10 mouse cellular contexts compared by ENCODE assay signal in genomic region chr15:100199790-100200189, GRCm38 (mm10). TPM values are rescaled to one million over a fixed set of nuclear protein-coding genes. Genes with fewer than 3 reads are reported as not detected.
DNase-seq lines count a peak whose midpoint lies in the region; ATAC-seq lines count a peak whose summit lies in the region.
"Had no signal": no experiment of that assay in that cellular context is flagged by ENCODE, and none has a peak within 500 bp of the region (broad histone marks: within the 10 kb centered on the region; RNA-seq: fewer than 3 reads in every experiment).

No protein-coding gene starts in this region.

- no peaks in the 10 kb centered on the region for H3K27me3 ChIP-seq in neural tube, embryonic 15.5 days (replicated peaks)
- H3K27me3 ChIP-seq in hindbrain, embryonic 16.5 days (replicated peaks; ENCODE audit: control insufficient read depth, insufficient read depth, low read length), result no peaks in the 10 kb centered on the region
- H3K27me3 ChIP-seq: midbrain, embryonic 13.5 days had no signal

- no peaks in the 10 kb centered on the region for H3K4me1 ChIP-seq in neural tube, embryonic 15.5 days
- H3K4me1 ChIP-seq in hindbrain, embryonic 16.5 days (ENCODE audit: control insufficient read depth, insufficient read depth, low read depth, low read length), result no peaks in the 10 kb centered on the region
- H3K4me1 ChIP-seq: midbrain, embryonic 13.5 days had no signal

- intact Hi-C loops in gastrocnemius, postnatal 14 days (cut with DNase I; ENCODE audit: low total_unique reads), result no loop called here

- peaks cover 83% of the 10 kb centered on the region for H3K36me3 ChIP-seq in neural tube, embryonic 15.5 days
- peaks cover 25% of the 10 kb centered on the region for H3K36me3 ChIP-seq in hindbrain, embryonic 16.5 days (ENCODE audit: control insufficient read depth, insufficient read depth, low read length)

- WGBS in neural tube, embryonic 15.5 days, result 82% methylated on average over 3 of the region's 3 CpGs
- WGBS in hindbrain, embryonic 16.5 days, result 79% methylated on average over 3 of the region's 3 CpGs

- no peaks in the 10 kb centered on the region for H3K9me3 ChIP-seq in neural tube, embryonic 15.5 days (replicated peaks)
- no peaks in the 10 kb centered on the region for H3K9me3 ChIP-seq in hindbrain, embryonic 16.5 days (ENCODE audit: control insufficient read depth, low read length)
- H3K9me3 ChIP-seq: midbrain, embryonic 13.5 days had no signal

- H3K4me3 ChIP-seq in neural tube, embryonic 15.5 days (replicated peaks), result no peak overlapping the region
- no peak overlapping the region for H3K4me3 ChIP-seq in hindbrain, embryonic 16.5 days (ENCODE audit: low read length)
- H3K4me3 ChIP-seq: midbrain, embryonic 13.5 days had no signal

- H3K27ac ChIP-seq in neural tube, embryonic 15.5 days (replicated peaks), result no peak overlapping the region
- H3K27ac ChIP-seq in hindbrain, embryonic 16.5 days (ENCODE audit: low read depth, low read length), result no peak overlapping the region
- H3K27ac ChIP-seq: midbrain, embryonic 13.5 days had no signal

- no peak for ATAC-seq in neural tube, embryonic 15.5 days (ENCODE audit: low FRiP score)
- ATAC-seq in megakaryocyte, adult 5-6 weeks (ENCODE audit: poor library complexity, severe bottlenecking), result no peak
- no peak for ATAC-seq in hindbrain, embryonic 16.5 days
- ATAC-seq: intestine, postnatal 0 days; midbrain, embryonic 13.5 days had no signal

- DNase-seq in 3T3-L1 (ENCODE audit: low read depth, low spot score), result peak; percentile 76
- peak; percentile 97 for DNase-seq in brain, adult 2 months (ENCODE audit: low read depth, low spot score)
- peak; percentile 45 for DNase-seq in gastrocnemius, postnatal 14 days
- DNase-seq in kidney, adult 9 months, result peak; percentile 38
- DNase-seq in ovary, postnatal 36 days (ENCODE audit: low spot score), result no peak

- no peak overlapping the region for H3K4me2 ChIP-seq in neural tube, embryonic 15.5 days
- H3K4me2 ChIP-seq in hindbrain, embryonic 16.5 days (ENCODE audit: low read length), result no peak overlapping the region
- H3K4me2 ChIP-seq: midbrain, embryonic 13.5 days had no signal

- no peak overlapping the region for H3K9ac ChIP-seq in neural tube, embryonic 15.5 days (replicated peaks)
- H3K9ac ChIP-seq in hindbrain, embryonic 16.5 days (ENCODE audit: low read depth, low read length), result no peak overlapping the region
- H3K9ac ChIP-seq: midbrain, embryonic 13.5 days had no signal

RNA-seq across cellular contexts. Expression of gene Atf1, which starts 27.8 kb away (rescaled TPM):
- total RNA-seq in gastrocnemius, postnatal 14 days (2021), result 10 to 100 TPM; 31.1 to 40.4 TPM
- 13.3 and 22.0 TPM in 2 replicates for polyA plus RNA-seq in neural tube, embryonic 15.5 days (2015; fragmentation: Nextera tagmentation; extraction: Ambion mirVana)
- total RNA-seq in megakaryocyte, adult 5-6 weeks (2015), result 77.0 and 100 TPM in 2 replicates
- total RNA-seq in megakaryocyte, adult 5-6 weeks (2017), result 52.8 and 95.7 TPM in 2 replicates
- 11.8 and 13.1 TPM in 2 replicates for polyA plus RNA-seq in hindbrain, embryonic 16.5 days (2015; fragmentation: Nextera tagmentation; extraction: Ambion mirVana)
